Mouse (Mus musculus) myocyte (in vitro differentiated cells): ENCODE data around the gene Gm32742. TPM values are rescaled to one million over a fixed set of nuclear protein-coding genes. Genes with fewer than 3 reads are reported as not detected.

Experiments
- H3K27me3 ChIP-seq: one replicate; pipeline ENCODE4 v1.6.1; 2011; ENCODE audit not compliant: control insufficient read depth, insufficient read depth, insufficient read length
- H3K36me3 ChIP-seq: one replicate; pipeline ENCODE4 v1.6.1; 2011; ENCODE audit not compliant: control insufficient read depth, insufficient read depth
- H3K4me2 ChIP-seq: one replicate; pipeline ENCODE4 v1.6.1; 2011; ENCODE audit warnings: low read depth, control low read depth
- H3K4me3 ChIP-seq: one replicate; pipeline ENCODE4 v1.5.1; 2011; ENCODE audit warnings: mild to moderate bottlenecking, control low read depth, moderate library complexity
- H3K79me2 ChIP-seq: one replicate; pipeline ENCODE4 v1.6.1; 2011; ENCODE audit not compliant: control insufficient read depth, insufficient read depth
- H3ac ChIP-seq: one replicate; pipeline ENCODE4 v1.6.1; 2011; ENCODE audit not compliant: control insufficient read depth, insufficient read length
- CEBPB ChIP-seq: IDR thresholded peaks from 2 replicates; pipeline ENCODE4 v1.6.1; 2011; ENCODE audit warnings: mild to moderate bottlenecking, moderate library complexity; ENCODE audit not compliant: poor library complexity, insufficient read depth, severe bottlenecking
- E2F4 ChIP-seq: IDR thresholded peaks from one replicate; pipeline ENCODE4 v1.6.1; 2011; ENCODE audit warnings: mild to moderate bottlenecking, control low read depth, moderate library complexity; ENCODE audit not compliant: insufficient read depth
- MAX ChIP-seq: IDR thresholded peaks from one replicate; pipeline ENCODE4 v1.6.1; 2011; ENCODE audit warnings: low read depth, mild to moderate bottlenecking, control low read depth
- MYOD1 ChIP-seq, 3 experiments: IDR thresholded peaks; one replicate each; pipeline ENCODE4 v1.6.1; 2011; ENCODE audit warnings: control low read depth in 2 of 3, low read depth in 2 of 3, mild to moderate bottlenecking in 2 of 3, moderate library complexity in 1 of 3; ENCODE audit not compliant: insufficient read length in 2 of 3, control insufficient read depth in 1 of 3
- MYOG ChIP-seq, 3 experiments: IDR thresholded peaks; one replicate each; pipeline ENCODE4 v1.6.1; 2011; ENCODE audit warnings: control low read depth in 2 of 3, low read depth in 2 of 3, mild to moderate bottlenecking in 2 of 3; ENCODE audit not compliant: insufficient read length in 2 of 3, control insufficient read depth in 1 of 3, insufficient read depth in 1 of 3
- POLR2A ChIP-seq: IDR thresholded peaks from one replicate; pipeline ENCODE4 v1.6.1; 2011; ENCODE audit warnings: low read depth, mild to moderate bottlenecking, control low read depth, moderate library complexity; ENCODE audit not compliant: insufficient read length
- POLR2AphosphoS2 ChIP-seq: IDR thresholded peaks from one replicate; pipeline ENCODE4 v1.6.1; 2011; ENCODE audit warnings: low read depth, control low read depth; ENCODE audit not compliant: insufficient read length
- REST ChIP-seq: IDR thresholded peaks from one replicate; pipeline ENCODE4 v1.6.1; 2011; ENCODE audit warnings: mild to moderate bottlenecking, control low read depth, moderate library complexity; ENCODE audit not compliant: insufficient read depth, insufficient read length
- SRF ChIP-seq: IDR thresholded peaks from one replicate; pipeline ENCODE4 v1.6.1; 2011; ENCODE audit warnings: low read depth; ENCODE audit not compliant: control insufficient read depth, insufficient read length
- TCF12 ChIP-seq: IDR thresholded peaks from one replicate; pipeline ENCODE4 v1.6.1; 2011; ENCODE audit warnings: mild to moderate bottlenecking, control low read depth; ENCODE audit not compliant: poor library complexity, insufficient read depth, severe bottlenecking
- TCF3 ChIP-seq: IDR thresholded peaks from one replicate; pipeline ENCODE4 v1.6.1; 2011; ENCODE audit warnings: low read depth, control low read depth; ENCODE audit not compliant: insufficient read length
- USF1 ChIP-seq: IDR thresholded peaks from one replicate; pipeline ENCODE4 v1.6.1; 2011; ENCODE audit warnings: low read depth, mild to moderate bottlenecking, control low read depth, moderate library complexity
- polyA plus RNA-seq: library from polyadenylated mRNA; unstranded; fragments of >200 nt; fragmentation: generic; extraction: Trizol; gene quantifications from one replicate; pipeline ENCODE4 v1.2.1, GENCODE M21; 2012; ENCODE audit warnings: missing spikeins

Gm32742 gene
- polyA plus RNA-seq, 1 experiment, result 0.22 TPM

GRCm38 (mm10) chr9:51152079-51152752 lies 13.1 kb downstream of the Gm32742 start:
- no peak overlapping the region for H3ac ChIP-seq
- no peak overlapping the region for H3K4me3 ChIP-seq
- peaks cover 17% of the 10 kb centered on the region for H3K27me3 ChIP-seq
- peak overlapping the region; percentile 25 for H3K4me2 ChIP-seq
- no peaks in the 10 kb centered on the region for H3K79me2 ChIP-seq
- TF ChIP-seq MYOG (IDR thresholded peaks at IDR 0.05; ENCODE audit: control insufficient read depth in 1 of 3, insufficient read depth in 1 of 3, insufficient read length in 2 of 3, low read depth in 2 of 3) (no peak), USF1 (no peak), SRF (no peak), TCF3 (no peak), E2F4 (no peak), POLR2A (no peak), POLR2AphosphoS2 (no peak)
- H3K36me3 ChIP-seq, result no peaks in the 10 kb centered on the region

- Histone ChIP-seq H3K79me2 (no peaks in the 10 kb centered on the region), H3K27me3 (no peaks in the 10 kb centered on the region), H3ac (no peak overlapping the region), H3K4me2 (no peak overlapping the region), H3K36me3 (no peaks in the 10 kb centered on the region), H3K4me3 (no peak overlapping the region)
- TF ChIP-seq POLR2AphosphoS2 (no peak), CEBPB (no peak), E2F4 (no peak), TCF12 (no peak), REST (no peak), MYOG (IDR thresholded peaks at IDR 0.05; ENCODE audit: control insufficient read depth in 1 of 3, insufficient read depth in 1 of 3, insufficient read length in 2 of 3, low read depth in 2 of 3) (no peak), MAX (no peak), SRF (no peak), TCF3 (no peak), USF1 (no peak), POLR2A (no peak), MYOD1 (IDR thresholded peaks at IDR 0.05; ENCODE audit: control insufficient read depth in 1 of 3, insufficient read length in 2 of 3, low read depth in 2 of 3) (no peak)
Observed at GRCm38 (mm10) chr9:51147294-51147693, 18.0 kb downstream of the Gm32742 start.

DNA sequence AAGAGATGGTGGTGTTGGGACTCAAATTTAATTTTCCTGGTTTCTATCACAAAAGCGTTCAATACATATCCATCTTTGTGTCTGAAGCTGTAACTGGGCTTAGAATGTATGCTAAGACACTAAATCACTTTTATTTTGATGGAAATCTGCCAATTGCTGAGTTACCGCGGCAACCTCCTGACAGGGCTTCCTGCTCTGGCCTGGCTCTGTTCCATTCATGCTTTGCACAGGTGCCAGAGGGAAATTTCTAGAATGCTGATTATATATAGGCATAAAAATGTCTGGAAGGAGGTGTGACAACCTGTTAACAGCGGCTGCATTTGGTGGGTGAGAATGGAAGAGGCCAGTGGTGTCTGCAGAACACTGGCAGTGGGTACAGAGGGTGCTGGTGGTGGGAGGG lies 18.8 kb downstream of the Gm32742 start:
- Histone ChIP-seq H3K79me2 (no peaks in the 10 kb centered on the region), H3K27me3 (no peaks in the 10 kb centered on the region), H3K36me3 (no peaks in the 10 kb centered on the region), H3K4me3 (no peak overlapping the region), H3K4me2 (no peak overlapping the region), H3ac (no peak overlapping the region)
- TF ChIP-seq POLR2AphosphoS2 (no peak), MYOD1 (IDR thresholded peaks at IDR 0.05; ENCODE audit: control insufficient read depth in 1 of 3, insufficient read length in 2 of 3, low read depth in 2 of 3) (no peak), POLR2A (no peak), MYOG (IDR thresholded peaks at IDR 0.05; ENCODE audit: control insufficient read depth in 1 of 3, insufficient read depth in 1 of 3, insufficient read length in 2 of 3, low read depth in 2 of 3) (no peak)

GRCm38 (mm10) chr9:51144218-51144617 lies 21.1 kb downstream of the Gm32742 start:
- H3K79me2 ChIP-seq, result no peaks in the 10 kb centered on the region
- H3K4me3 ChIP-seq, result no peak overlapping the region
- TF ChIP-seq REST (no peak), POLR2AphosphoS2 (no peak), POLR2A (no peak), TCF12 (no peak), TCF3 (no peak), USF1 (no peak), MYOG (IDR thresholded peaks at IDR 0.05; ENCODE audit: control insufficient read depth in 1 of 3, insufficient read depth in 1 of 3, insufficient read length in 2 of 3, low read depth in 2 of 3) (no peak), CEBPB (no peak), E2F4 (no peak), MAX (no peak), SRF (no peak), MYOD1 (IDR thresholded peaks at IDR 0.05; ENCODE audit: control insufficient read depth in 1 of 3, insufficient read length in 2 of 3, low read depth in 2 of 3) (no peak)
- H3K4me2 ChIP-seq, result no peak overlapping the region
- no peaks in the 10 kb centered on the region for H3K36me3 ChIP-seq
- H3K27me3 ChIP-seq, result no peaks in the 10 kb centered on the region
- no peak overlapping the region for H3ac ChIP-seq

DNA sequence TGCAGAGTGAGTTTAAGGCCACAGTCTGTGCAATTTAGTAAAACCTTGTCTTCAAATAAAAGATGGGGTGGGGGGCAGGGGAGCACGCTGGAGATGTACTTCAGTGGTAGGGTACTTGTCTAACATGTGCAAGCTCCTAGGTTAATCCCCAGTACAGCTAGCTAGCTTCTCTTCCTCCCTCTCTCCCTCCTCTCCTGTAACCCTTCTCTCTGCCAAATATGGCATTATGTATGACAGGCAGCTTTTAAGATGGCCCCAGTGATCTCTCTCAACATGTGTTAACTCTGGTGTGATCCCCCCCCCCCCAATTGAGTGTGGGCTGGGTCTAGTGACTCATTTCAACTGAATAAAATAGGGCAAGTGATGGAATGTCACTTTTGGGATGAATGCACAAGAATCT lies 21.9 kb downstream of the Gm32742 start:
- H3K27me3 ChIP-seq, result no peaks in the 10 kb centered on the region
- no peak overlapping the region for H3K4me3 ChIP-seq
- no peaks in the 10 kb centered on the region for H3K36me3 ChIP-seq
- H3K79me2 ChIP-seq, result no peaks in the 10 kb centered on the region
- H3ac ChIP-seq, result no peak overlapping the region
- peak; percentile 91 for TF ChIP-seq SRF
- no peak for TF ChIP-seq TCF3
- H3K4me2 ChIP-seq, result no peak overlapping the region
